Mouse (Mus musculus): ENCODE data around the gene Smg7.

DNA sequence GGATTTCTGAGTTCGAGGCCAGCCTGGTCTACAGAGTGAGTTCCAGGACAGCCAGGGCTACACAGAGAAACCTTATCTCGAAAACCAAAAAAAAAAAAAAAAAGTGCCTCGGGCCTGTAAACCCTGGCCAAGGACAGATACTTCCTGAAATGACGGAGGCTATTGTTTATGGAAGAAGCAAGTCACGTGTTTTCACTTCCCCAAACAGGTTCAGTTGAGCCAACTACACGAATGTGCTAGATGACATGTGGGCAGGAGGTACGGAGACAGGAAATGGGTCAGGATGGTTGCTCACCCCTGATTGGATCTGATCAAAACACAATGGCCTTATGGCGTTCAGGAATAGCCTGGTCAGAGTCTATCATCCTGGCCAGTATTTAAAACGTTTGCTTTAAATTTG, 104.3 kb downstream of the Smg7 start:
- no peak for TF ChIP-seq POLR2A (IDR thresholded peaks at IDR 0.05; ENCODE audit: insufficient read depth, low read length)
- TF ChIP-seq CTCF (IDR thresholded peaks at IDR 0.05; ENCODE audit: low read depth, low read length), result no peak
- no peak for TF ChIP-seq EP300 (IDR thresholded peaks at IDR 0.05; ENCODE audit: insufficient read depth, low read depth, low read length)

Data from ES-Bruce4 (cell line).